Mouse (Mus musculus) ovary, postnatal 14 days (tissue): Measurements from ENCODE around the gene Gm9733.
"Not testable (repeated sequence)": the region's sequence is repeated elsewhere in the genome, so short reads cannot be mapped to it uniquely, and the experiment has no call there.

ENCODE experiments used
- DNase-seq: peaks from one replicate; pipeline ENCODE4 v3.0.0; 2022; ENCODE audit warnings: low spot score

Gene Gm9733

GRCm38 (mm10) chr3:15332063-15332462 lies at the start of gene Gm9733:
Gene Gm9733 (minus strand): TSS chr3:15332302.
- no peak for DNase-seq

- not testable (repeated sequence) for DNase-seq
Observed at GRCm38 (mm10) chr3:15355690-15356089, 23.6 kb upstream of the Gm9733 start.

GRCm38 (mm10) chr3:15350318-15350717 lies 18.2 kb upstream of the Gm9733 start:
- DNase-seq: not testable (repeated sequence)

GRCm38 (mm10) chr3:15345606-15346005 lies 13.5 kb upstream of the Gm9733 start:
- DNase-seq: not testable (repeated sequence)

- DNase-seq: no peak
Observed at GRCm38 (mm10) chr3:15340287-15340686, 8.2 kb upstream of the Gm9733 start.

- DNase-seq: no peak
Observed at GRCm38 (mm10) chr3:15334182-15334581, 2.1 kb upstream of the Gm9733 start.

GRCm38 (mm10) chr3:15331545-15331944 lies 557 bp downstream of the Gm9733 start:
- no peak for DNase-seq

- no peak for DNase-seq
Observed at GRCm38 (mm10) chr3:15329549-15329948, 2.6 kb downstream of the Gm9733 start.

GRCm38 (mm10) chr3:15284424-15285328 lies 47.4 kb downstream of the Gm9733 start:
- no peak for DNase-seq

- no peak for DNase-seq
Observed at GRCm38 (mm10) chr3:15275899-15276526, 56.1 kb downstream of the Gm9733 start.

- DNase-seq: peak; percentile 9
Observed at GRCm38 (mm10) chr3:15264450-15264849, 67.7 kb downstream of the Gm9733 start.

GRCm38 (mm10) chr3:15255726-15256125 lies 76.4 kb downstream of the Gm9733 start:
- DNase-seq: no peak
